Mouse (Mus musculus): Measurements from ENCODE around the gene Eps8l3. TPM values are rescaled to one million over a fixed set of nuclear protein-coding genes. Genes with fewer than 3 reads are reported as not detected.

Eps8l3 gene
- total and polyA plus RNA-seq, 3 experiments, result 0.12 TPM; not detected in 2

- Histone ChIP-seq H3K79me2 (ENCODE audit: control insufficient read depth, insufficient read depth, low read length, poor library complexity) (no peaks in the 10 kb centered on the region), H3K27me3 (ENCODE audit: control insufficient read depth in 1 of 2, insufficient read depth in 2 of 2, low read length in 2 of 2) (peaks cover 3% of the 10 kb centered on the region in 2 experiments), H3K36me3 (ENCODE audit: control insufficient read depth in 1 of 2, insufficient read depth in 2 of 2, low read length in 2 of 2) (no peaks in the 10 kb centered on the region), H3K9me3 (replicated peaks; ENCODE audit: insufficient read depth, low read length) (no peaks in the 10 kb centered on the region), H3K27ac (ENCODE audit: control insufficient read depth, low read depth, low read length) (no peak overlapping the region), H3K4me1 (ENCODE audit: control insufficient read depth in 1 of 2, insufficient read depth in 2 of 2, low read length in 2 of 2) (no peaks in the 10 kb centered on the region), H3K9ac (ENCODE audit: control insufficient read depth, low read depth, low read length, poor library complexity, severe bottlenecking) (no peak overlapping the region), H3K4me3 (ENCODE audit: control insufficient read depth in 1 of 2, insufficient read depth in 1 of 2, low read depth in 2 of 2, low read length in 2 of 2) (no peak overlapping the region)
- no peak for DNase-seq (ENCODE audit: low read depth, low spot score)
- no peak for TF ChIP-seq JUND (IDR thresholded peaks at IDR 0.05; ENCODE audit: low read depth, low read length)
- TF ChIP-seq TCF12 (IDR thresholded peaks at IDR 0.05; ENCODE audit: low read depth, low read length), result no peak
- no peak for TF ChIP-seq SIN3A (IDR thresholded peaks at IDR 0.05; ENCODE audit: low read length)
- TF ChIP-seq NELFE (IDR thresholded peaks at IDR 0.05; ENCODE audit: low read depth, low read length), result no peak
- TF ChIP-seq EP300 (IDR thresholded peaks at IDR 0.05; ENCODE audit: low read depth in 1 of 2, low read length in 2 of 2), result no peak
- no peak for TF ChIP-seq CHD2 (IDR thresholded peaks at IDR 0.05; ENCODE audit: low read length)
- no peak for TF ChIP-seq TAL1 (IDR thresholded peaks at IDR 0.05; ENCODE audit: low read length)
- TF ChIP-seq NRF1 (IDR thresholded peaks at IDR 0.05; ENCODE audit: insufficient read depth, low read depth, low read length, poor library complexity, severe bottlenecking), result no peak
- TF ChIP-seq GABPA (IDR thresholded peaks at IDR 0.05; ENCODE audit: low read depth, low read length), result no peak
- TF ChIP-seq RAD21 (IDR thresholded peaks at IDR 0.05; ENCODE audit: low read depth, low read length), result no peak
- TF ChIP-seq E2F4 (IDR thresholded peaks at IDR 0.05; ENCODE audit: borderline replicate concordance, low read depth, low read length), result no peak
- TF ChIP-seq ZMIZ1 (IDR thresholded peaks at IDR 0.05; ENCODE audit: low read depth, low read length), result no peak
- TF ChIP-seq SMC3 (IDR thresholded peaks at IDR 0.05; ENCODE audit: low read depth, low read length), result no peak
- TF ChIP-seq MAX (IDR thresholded peaks at IDR 0.05; ENCODE audit: low read length), result no peak
- TF ChIP-seq MAZ (IDR thresholded peaks at IDR 0.05; ENCODE audit: low read depth, low read length), result no peak
Observed at GRCm38 (mm10) chr3:107835301-107835700, 41.7 kb upstream of the Eps8l3 start.

GRCm38 (mm10) chr3:107839855-107840254, 37.2 kb upstream of the Eps8l3 start:
- no peak for DNase-seq (ENCODE audit: low read depth, low spot score)
- Histone ChIP-seq H3K36me3 (ENCODE audit: control insufficient read depth in 1 of 2, insufficient read depth in 2 of 2, low read length in 2 of 2) (no peaks in the 10 kb centered on the region), H3K4me1 (ENCODE audit: control insufficient read depth in 1 of 2, insufficient read depth in 2 of 2, low read length in 2 of 2) (no peaks in the 10 kb centered on the region), H3K9me3 (replicated peaks; ENCODE audit: insufficient read depth, low read length) (no peaks in the 10 kb centered on the region), H3K79me2 (ENCODE audit: control insufficient read depth, insufficient read depth, low read length, poor library complexity) (no peaks in the 10 kb centered on the region), H3K4me3 (ENCODE audit: control insufficient read depth in 1 of 2, insufficient read depth in 1 of 2, low read depth in 2 of 2, low read length in 2 of 2) (no peak overlapping the region), H3K9ac (ENCODE audit: control insufficient read depth, low read depth, low read length, poor library complexity, severe bottlenecking) (no peak overlapping the region), H3K27ac (ENCODE audit: control insufficient read depth, low read depth, low read length) (no peak overlapping the region), H3K27me3 (ENCODE audit: control insufficient read depth in 1 of 2, insufficient read depth in 2 of 2, low read length in 2 of 2) (peaks cover 18 to 19% of the 10 kb centered on the region in 2 experiments)
- TF ChIP-seq GATA1 (IDR thresholded peaks at IDR 0.05; ENCODE audit: low read depth, low read length), result no peak
- no peak for TF ChIP-seq SIN3A (IDR thresholded peaks at IDR 0.05; ENCODE audit: low read length)
- no peak for TF ChIP-seq NELFE (IDR thresholded peaks at IDR 0.05; ENCODE audit: low read depth, low read length)
- no peak for TF ChIP-seq ELF1 (IDR thresholded peaks at IDR 0.05; ENCODE audit: low read depth, low read length)
- TF ChIP-seq E2F4 (IDR thresholded peaks at IDR 0.05; ENCODE audit: borderline replicate concordance, low read depth, low read length), result no peak
- no peak for TF ChIP-seq EP300 (IDR thresholded peaks at IDR 0.05; ENCODE audit: low read depth in 1 of 2, low read length in 2 of 2)
- no peak for TF ChIP-seq ZMIZ1 (IDR thresholded peaks at IDR 0.05; ENCODE audit: low read depth, low read length)
- TF ChIP-seq MYC (IDR thresholded peaks at IDR 0.05; ENCODE audit: low read depth, low read length), result no peak
- TF ChIP-seq MAFK (IDR thresholded peaks at IDR 0.05; ENCODE audit: borderline replicate concordance, low read depth, low read length), result no peak
- no peak for TF ChIP-seq MYB (IDR thresholded peaks at IDR 0.05; ENCODE audit: low read depth, low read length)
- TF ChIP-seq USF2 (IDR thresholded peaks at IDR 0.05; ENCODE audit: borderline replicate concordance in 1 of 2, insufficient read depth in 1 of 2, low read depth in 1 of 2, low read length in 2 of 2), result no peak
- no peak for TF ChIP-seq JUND (IDR thresholded peaks at IDR 0.05; ENCODE audit: low read depth, low read length)
- no peak for TF ChIP-seq HCFC1 (IDR thresholded peaks at IDR 0.05; ENCODE audit: low read depth, low read length)
- no peak for TF ChIP-seq USF1 (IDR thresholded peaks at IDR 0.05; ENCODE audit: low read depth, low read length)
- TF ChIP-seq CTCF (IDR thresholded peaks at IDR 0.05 in 2 of 3, conservative IDR thresholded peaks at IDR 0.05 in 1 of 3; ENCODE audit: control insufficient read depth in 1 of 3, insufficient read depth in 1 of 3, low read depth in 2 of 3, low read length in 3 of 3, poor library complexity in 1 of 3, severe bottlenecking in 1 of 3), result no peak
- TF ChIP-seq NRF1 (IDR thresholded peaks at IDR 0.05; ENCODE audit: insufficient read depth, low read depth, low read length, poor library complexity, severe bottlenecking), result no peak
- no peak for TF ChIP-seq TCF12 (IDR thresholded peaks at IDR 0.05; ENCODE audit: low read depth, low read length)
- TF ChIP-seq MEF2A (IDR thresholded peaks at IDR 0.05; ENCODE audit: extremely low read depth, insufficient replicate concordance, low read depth, low read length, poor library complexity, severe bottlenecking), result no peak
- TF ChIP-seq MAZ (IDR thresholded peaks at IDR 0.05; ENCODE audit: low read depth, low read length), result no peak
- TF ChIP-seq ETS1 (IDR thresholded peaks at IDR 0.05; ENCODE audit: low read depth, low read length), result no peak
